Mouse (Mus musculus) lung, embryonic 14.5 days (tissue): Measurements from ENCODE around the gene Fam92b. TPM values are rescaled to one million over a fixed set of nuclear protein-coding genes. Genes with fewer than 3 reads are reported as not detected.
A peak's percentile ranks its signal among the peaks of the same experiment; 100 is the strongest.

Experiments
- ATAC-seq: fragments of 200-750 bp; cut with Nextera tagmentation; 2 replicates; pipeline ENCODE4 v1.8.0; 2017; ENCODE audit warnings: mild to moderate bottlenecking, moderate TSS enrichment, moderate library complexity; ENCODE audit not compliant: insufficient read depth
- DNase-seq: peaks from one replicate; pipeline ENCODE4 v3.0.0-alpha.2; 2015
- H3K27ac ChIP-seq: fragments of 300-500 bp; sonication (generic); 2 replicates; pipeline ENCODE4 v1.5.1; 2014; ENCODE audit warnings: low read depth, mild to moderate bottlenecking, moderate library complexity
- H3K27me3 ChIP-seq: fragments of 300-500 bp; sonication (generic); 2 replicates; pipeline ENCODE4 v1.6.1; 2014; ENCODE audit warnings: low read length, control low read depth; ENCODE audit not compliant: insufficient read depth
- H3K36me3 ChIP-seq: fragments of 300-500 bp; sonication (generic); 2 replicates; pipeline ENCODE4 v1.6.1; 2014; ENCODE audit warnings: control low read depth; ENCODE audit not compliant: insufficient read depth
- H3K4me1 ChIP-seq: fragments of 300-500 bp; sonication (generic); 2 replicates; pipeline ENCODE4 v1.6.1; 2014; ENCODE audit warnings: antibody characterized with exemption, control low read depth; ENCODE audit not compliant: insufficient read depth
- H3K4me2 ChIP-seq: fragments of 300-500 bp; sonication (generic); 2 replicates; pipeline ENCODE4 v1.6.1; 2014; ENCODE audit warnings: mild to moderate bottlenecking
- H3K4me3 ChIP-seq: fragments of 300-500 bp; sonication (generic); 2 replicates; pipeline ENCODE4 v1.5.1; 2014; ENCODE audit warnings: low read depth, low read length
- H3K9ac ChIP-seq: fragments of 300-500 bp; sonication (generic); 2 replicates; pipeline ENCODE4 v1.6.1; 2014
- H3K9me3 ChIP-seq: fragments of 300-500 bp; sonication (generic); 2 replicates; pipeline ENCODE4 v1.6.1; 2016; ENCODE audit warnings: low read depth, low read length, control low read depth
- CTCF ChIP-seq: IDR thresholded peaks from 2 replicates; pipeline ENCODE4 v1.5.1; 2016; ENCODE audit warnings: antibody characterized with exemption, low read depth
- WGBS: fragments of 180-500 bp; shearing (Covaris S2); extraction: QIAGEN DNeasy Blood & Tissue Kit; methylation state at CpG from one replicate; pipeline ENCODE4 v1.1.7; 2014; 5-methylcytosine and 5-hydroxymethylcytosine counted together
- polyA plus RNA-seq: library from polyadenylated mRNA; unstranded; fragments of >200 nt; fragmentation: Nextera tagmentation; extraction: Ambion mirVana; gene quantifications from 2 replicates; pipeline ENCODE4 v1.2.1, GENCODE M21; 2014

The Fam92b gene
- polyA plus RNA-seq, 1 experiment from 2014 or later, result not detected

DNA sequence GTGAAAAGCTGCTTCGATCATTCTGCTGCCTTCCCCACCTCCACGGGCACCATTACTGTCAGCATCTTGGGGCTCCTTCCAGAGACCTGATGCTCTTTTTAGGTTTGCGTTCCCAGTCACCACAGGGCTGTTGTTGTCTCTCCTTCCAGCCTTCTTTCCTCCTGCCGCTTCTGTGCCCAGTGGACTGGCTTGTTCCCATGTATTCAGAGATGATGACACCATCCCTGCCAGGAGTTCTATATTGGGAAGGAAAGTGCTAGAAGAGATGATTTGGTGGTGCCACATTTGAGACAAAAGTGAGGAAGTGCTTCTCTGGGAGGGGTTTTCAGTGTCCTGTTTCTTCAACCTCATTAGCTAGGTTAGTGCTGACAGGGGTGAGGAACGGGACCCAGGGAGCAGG, 58.4 kb downstream of the Fam92b start:
- no peak for DNase-seq
- Histone ChIP-seq H3K4me2 (no peak overlapping the region), H3K4me3 (no peak overlapping the region), H3K9me3 (no peaks in the 10 kb centered on the region), H3K9ac (no peak overlapping the region), H3K27me3 (peaks cover 34% of the 10 kb centered on the region), H3K36me3 (no peaks in the 10 kb centered on the region), H3K27ac (no peak overlapping the region), H3K4me1 (no peaks in the 10 kb centered on the region)
- WGBS, result 75% methylated on average over 5 of the region's 5 CpGs
- no peak for TF ChIP-seq CTCF
- no peak for ATAC-seq

- TF ChIP-seq CTCF, result no peak
- no peak overlapping the region for H3K9ac ChIP-seq
- ATAC-seq (no peak), DNase-seq (peak; percentile 31)
- H3K4me1 ChIP-seq, result no peaks in the 10 kb centered on the region
- no peak overlapping the region for H3K27ac ChIP-seq
- no peak overlapping the region for H3K4me2 ChIP-seq
- H3K9me3 ChIP-seq, result no peaks in the 10 kb centered on the region
- H3K4me3 ChIP-seq, result no peak overlapping the region
- H3K27me3 ChIP-seq, result peaks cover 34% of the 10 kb centered on the region
- no peaks in the 10 kb centered on the region for H3K36me3 ChIP-seq
- 64% methylated on average over 9 of the region's 9 CpGs for WGBS
Observed at GRCm38 (mm10) chr8:120118162-120118561, 59.1 kb downstream of the Fam92b start.

DNA sequence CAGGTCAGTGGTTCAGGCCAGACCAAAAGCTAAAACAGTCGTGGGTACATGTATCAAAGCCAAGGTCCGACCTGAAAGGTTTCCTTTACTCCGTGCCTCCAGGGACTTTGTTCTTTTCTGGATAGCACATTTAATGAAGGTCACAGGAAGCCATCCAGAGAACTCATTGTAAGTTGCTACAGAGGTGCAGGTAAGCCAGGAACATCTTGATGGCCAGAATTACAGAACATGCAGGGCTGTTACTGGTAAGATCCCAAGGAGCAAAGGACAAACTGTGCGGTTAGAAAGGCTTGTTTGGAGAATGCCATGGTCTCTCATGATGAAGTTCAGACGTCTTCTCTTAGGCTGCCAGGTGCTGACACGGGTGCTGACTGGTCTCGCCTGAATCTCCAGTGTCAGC, 60.7 kb downstream of the Fam92b start:
- Histone ChIP-seq H3K27ac (no peak overlapping the region), H3K4me2 (no peak overlapping the region), H3K9me3 (no peaks in the 10 kb centered on the region), H3K4me1 (no peaks in the 10 kb centered on the region), H3K9ac (no peak overlapping the region), H3K4me3 (no peak overlapping the region), H3K36me3 (no peaks in the 10 kb centered on the region), H3K27me3 (peaks cover 34% of the 10 kb centered on the region)
- TF ChIP-seq CTCF, result no peak
- 68% methylated on average over 7 of the region's 7 CpGs for WGBS
- ATAC-seq, result no peak
- no peak for DNase-seq

Other genes starting within 250 kb of the Fam92b start
- 4.4 and 4.9 TPM in 2 replicates for gene Crispld2, start 185.0 kb downstream of the Fam92b start, polyA plus RNA-seq
- gene Zdhhc7, start 76.0 kb downstream of the Fam92b start, polyA plus RNA-seq, result 33.9 and 37.5 TPM in 2 replicates
- gene 6430548M08Rik, start 63.3 kb downstream of the Fam92b start, polyA plus RNA-seq, result 7.1 and 8.0 TPM in 2 replicates
- gene Gse1, start 51.0 kb upstream of the Fam92b start, polyA plus RNA-seq, result 12.7 and 14.3 TPM in 2 replicates